Mouse (Mus musculus) heart, postnatal 4 days (tissue): ENCODE measurements around the gene Wfdc1. TPM values are rescaled to one million over a fixed set of nuclear protein-coding genes. Genes with fewer than 3 reads are reported as not detected.

ENCODE experiments used
- DNase-seq: peaks from one replicate; pipeline ENCODE4 v3.0.0; 2021
- total RNA-seq, 2 experiments: library from RNA; stranded (reverse); gene quantifications; 2 replicates each; pipeline ENCODE4 v1.2.3; 2021

Wfdc1 gene
- total RNA-seq, 2 experiments from 2014 or later: 26.3 to 26.8 TPM

GRCm38 (mm10) chr8:119639798-119640197 lies 26.4 kb upstream of the Wfdc1 start:
- DNase-seq: no peak

GRCm38 (mm10) chr8:119641058-119641457 lies 25.1 kb upstream of the Wfdc1 start:
- no peak for DNase-seq

DNA sequence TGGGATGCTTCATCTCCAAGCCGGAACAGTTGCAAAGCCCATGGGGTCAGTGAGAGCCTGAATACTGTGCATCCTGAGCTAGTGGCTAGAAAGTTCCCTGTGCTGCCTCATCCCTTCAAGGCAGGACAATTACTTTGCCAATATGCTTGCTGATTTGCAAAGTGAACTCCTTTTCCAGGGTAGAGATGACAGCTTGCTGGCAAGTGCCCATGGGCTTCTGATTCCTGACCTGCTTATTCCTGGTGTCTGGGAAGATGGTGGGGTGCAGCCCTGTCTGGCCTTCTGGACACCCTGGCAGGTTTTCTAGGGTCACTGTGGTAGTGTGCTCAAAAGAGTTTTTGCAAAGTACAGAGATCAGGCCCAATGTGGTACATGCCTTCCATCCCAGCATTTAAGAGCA lies 23.2 kb upstream of the Wfdc1 start:
- DNase-seq: no peak

- no peak for DNase-seq
These were observed 21.7 kb upstream of the Wfdc1 start for GRCm38 (mm10) chr8:119644429-119644960.

- no peak for DNase-seq
These were observed 21.1 kb upstream of the Wfdc1 start for GRCm38 (mm10) chr8:119644981-119645597.

DNA sequence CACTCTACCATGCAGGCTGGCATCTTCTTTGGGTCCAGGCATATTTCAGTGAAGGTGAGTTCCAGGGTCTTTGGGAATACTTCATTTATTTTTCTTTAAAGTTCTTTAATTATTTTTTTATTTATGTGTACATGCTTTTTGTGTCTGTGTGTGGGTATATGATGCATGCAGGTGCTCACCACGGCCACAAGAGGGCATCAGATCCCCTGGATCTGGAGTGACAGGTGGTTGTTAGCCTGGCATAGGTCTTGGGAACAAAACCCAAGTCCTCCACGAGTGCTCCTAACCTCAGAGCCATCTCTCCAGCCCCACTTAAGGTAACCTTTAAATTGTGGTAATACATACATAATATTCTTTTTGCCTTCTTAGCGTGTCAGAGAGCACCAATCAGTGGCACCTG lies 20.0 kb upstream of the Wfdc1 start:
- no peak for DNase-seq

GRCm38 (mm10) chr8:119646846-119647245 lies 19.3 kb upstream of the Wfdc1 start:
- no peak for DNase-seq

DNA sequence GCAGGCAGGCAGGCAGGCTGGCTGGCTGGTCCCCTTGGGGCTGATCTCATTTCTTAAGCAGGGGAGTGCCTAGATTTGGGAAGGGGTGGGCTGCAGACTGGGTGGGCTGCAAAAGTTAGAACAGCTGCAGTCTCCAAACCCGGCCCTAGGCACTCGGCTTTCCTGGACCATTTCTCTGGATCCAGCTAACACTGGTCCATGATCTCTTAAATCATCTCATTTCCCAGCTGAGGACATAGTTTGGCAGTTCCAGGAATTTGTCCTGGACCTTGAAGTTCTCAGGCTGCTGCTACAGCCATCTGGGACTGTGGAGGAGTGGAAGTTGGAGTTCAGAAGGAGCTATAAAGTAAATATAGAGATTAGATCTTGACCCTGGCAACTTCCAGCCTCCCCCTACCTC lies 14.8 kb upstream of the Wfdc1 start:
- no peak for DNase-seq

DNA sequence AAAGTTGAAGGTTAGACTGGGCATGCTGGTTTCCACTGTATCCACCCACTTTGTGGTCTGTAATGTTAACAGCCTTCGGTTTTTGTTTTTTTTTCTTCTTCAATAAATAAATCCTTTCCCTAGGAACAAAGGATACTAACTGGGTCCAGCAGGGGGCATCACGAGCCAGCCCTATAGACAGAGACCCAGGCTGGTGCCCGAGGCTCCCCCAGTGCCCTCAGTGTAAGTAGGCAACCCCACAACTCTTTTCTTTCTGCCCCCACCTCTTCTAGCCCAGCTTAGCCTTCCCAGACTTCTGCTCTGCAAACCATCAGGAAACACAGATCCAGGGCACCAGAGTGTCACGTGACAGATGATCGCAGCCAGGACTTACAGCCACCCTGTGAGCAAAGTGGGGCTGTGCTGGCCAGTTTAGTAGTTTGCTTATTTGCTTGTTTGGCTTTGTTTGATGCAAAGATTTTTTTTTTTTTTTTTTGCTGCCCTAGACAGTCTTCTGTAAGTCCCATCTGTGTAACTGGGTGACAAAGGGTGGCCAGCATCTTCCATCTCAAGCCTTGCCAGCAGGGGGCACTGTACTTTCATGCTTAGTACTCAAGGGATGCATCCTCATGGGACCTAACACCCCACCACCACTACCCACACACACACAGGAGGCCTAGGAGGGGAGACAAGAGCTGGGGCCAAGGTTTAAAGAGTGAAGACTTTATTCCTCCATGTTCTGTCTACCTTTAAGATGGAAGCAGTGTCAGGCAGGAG lies 9.3 kb upstream of the Wfdc1 start:
- DNase-seq: peak; percentile 73

- DNase-seq: peak; percentile 77
These were observed 5.1 kb upstream of the Wfdc1 start for GRCm38 (mm10) chr8:119661081-119661480.

DNA sequence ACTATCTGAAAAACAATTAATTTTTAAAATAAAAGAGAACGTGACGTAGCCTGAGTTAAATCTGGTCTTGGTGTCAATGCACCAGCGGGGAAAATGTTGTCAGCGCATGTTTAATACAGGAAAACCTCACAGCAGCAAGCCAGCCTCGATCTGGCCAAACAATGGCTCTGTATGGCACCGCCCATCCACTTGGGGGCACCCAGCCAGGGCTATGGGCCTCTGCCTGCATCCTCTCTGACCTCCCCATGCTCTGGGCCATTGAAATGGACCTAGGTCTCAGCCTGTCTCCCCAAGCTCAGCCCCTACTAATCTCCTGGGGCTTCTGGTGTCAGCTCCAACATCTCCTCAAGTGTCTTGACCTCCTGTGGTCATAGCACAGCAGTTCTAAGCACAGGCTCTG lies 4.3 kb upstream of the Wfdc1 start:
- peak; percentile 33 for DNase-seq

- DNase-seq: no peak
These were observed 2.7 kb upstream of the Wfdc1 start for GRCm38 (mm10) chr8:119663440-119663839.

GRCm38 (mm10) chr8:119665270-119665669 lies 895 bp upstream of the Wfdc1 start:
- peak; percentile 73 for DNase-seq

DNA sequence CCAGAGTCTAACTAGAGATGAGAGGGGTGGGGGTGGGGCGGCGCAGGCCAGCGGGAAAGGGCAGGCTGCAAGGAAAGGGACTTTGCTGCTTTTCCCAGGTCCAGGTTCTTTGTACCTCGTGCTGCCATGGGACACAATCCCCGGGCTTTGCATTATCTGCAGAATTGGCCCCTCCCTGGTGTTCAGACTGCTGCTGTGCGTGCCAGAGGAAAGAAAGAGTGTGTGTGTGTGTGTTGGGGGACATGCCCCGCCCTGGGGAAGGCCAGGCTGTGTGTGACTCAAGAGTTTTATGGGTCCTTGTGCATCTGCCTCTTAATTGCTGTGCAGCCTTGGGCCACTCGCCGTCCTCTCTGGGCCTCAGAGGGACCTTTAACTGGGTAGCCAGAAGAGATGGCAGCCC lies 2.3 kb downstream of the Wfdc1 start:
- no peak for DNase-seq

DNA sequence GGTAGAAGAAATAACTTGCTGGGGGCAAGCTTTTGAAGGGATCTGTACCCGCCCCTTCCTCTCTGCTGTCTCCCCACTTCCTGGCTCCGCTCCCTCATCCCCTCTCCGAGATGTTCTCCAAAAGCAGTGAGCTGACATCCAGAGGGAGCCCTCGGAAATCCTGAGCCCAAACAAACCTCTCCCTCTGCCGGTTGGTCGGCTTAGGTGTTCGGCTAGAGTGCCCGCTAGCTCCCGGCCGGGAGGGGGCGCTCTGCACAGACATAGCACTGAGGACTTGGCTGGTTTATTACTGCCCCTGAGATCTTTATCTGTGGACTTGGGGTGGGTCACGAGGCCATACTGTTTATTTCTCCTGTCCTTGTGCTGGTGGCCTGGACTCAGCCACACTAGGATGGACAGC lies 3.1 kb downstream of the Wfdc1 start:
- peak; percentile 44 for DNase-seq

GRCm38 (mm10) chr8:119670419-119671091 lies 4.4 kb downstream of the Wfdc1 start:
- DNase-seq: peak; percentile 80

DNA sequence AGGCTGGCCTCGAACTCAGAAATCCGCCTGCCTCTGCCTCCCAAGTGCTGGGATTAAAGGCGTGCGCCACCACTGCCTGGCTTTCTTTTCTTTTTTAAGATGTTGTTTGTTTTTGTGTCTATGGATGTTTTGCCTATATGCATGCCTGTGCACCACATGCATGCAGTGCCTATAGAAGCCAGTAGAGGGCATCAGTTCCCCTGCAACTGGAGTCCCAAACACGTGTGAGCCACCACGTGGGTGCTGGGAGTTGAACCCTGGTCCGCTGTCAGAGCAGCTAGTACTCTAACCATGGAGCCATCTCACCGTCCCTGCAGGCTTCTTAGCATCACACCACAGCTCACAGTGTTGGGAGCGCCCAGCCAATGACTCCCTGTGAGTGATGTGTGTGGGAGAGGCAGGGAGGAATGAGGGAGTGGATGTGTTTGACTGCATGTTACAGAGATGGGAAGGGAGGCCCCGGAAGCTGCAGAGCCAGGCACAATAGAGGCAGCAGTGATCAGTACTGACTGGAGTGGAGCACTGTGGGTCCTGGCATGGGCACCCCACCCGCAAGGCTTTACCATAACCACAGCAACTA lies 7.9 kb downstream of the Wfdc1 start:
- no peak for DNase-seq

- no peak for DNase-seq
These were observed 9.3 kb downstream of the Wfdc1 start for GRCm38 (mm10) chr8:119675457-119675856.

DNA sequence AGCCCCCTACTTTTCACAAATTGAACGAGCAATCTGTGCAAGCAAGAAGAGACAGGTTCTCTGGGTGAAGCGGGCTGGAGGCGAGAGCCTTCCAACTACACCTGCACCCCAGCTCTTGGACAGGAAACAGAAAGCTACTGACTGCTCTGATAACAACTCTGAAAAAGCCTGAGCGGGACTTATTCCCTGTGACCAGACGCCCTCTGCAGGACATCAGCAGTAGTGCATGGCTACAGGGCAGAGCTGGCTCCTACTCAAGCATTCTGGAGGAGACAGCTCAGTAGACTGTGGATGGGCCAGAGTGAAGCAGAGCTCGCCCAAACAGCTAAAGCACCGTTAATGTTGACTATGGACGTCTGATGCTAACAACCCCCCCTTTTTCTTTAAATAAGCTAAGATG lies 10.2 kb downstream of the Wfdc1 start:
- peak; percentile 95 for DNase-seq

DNA sequence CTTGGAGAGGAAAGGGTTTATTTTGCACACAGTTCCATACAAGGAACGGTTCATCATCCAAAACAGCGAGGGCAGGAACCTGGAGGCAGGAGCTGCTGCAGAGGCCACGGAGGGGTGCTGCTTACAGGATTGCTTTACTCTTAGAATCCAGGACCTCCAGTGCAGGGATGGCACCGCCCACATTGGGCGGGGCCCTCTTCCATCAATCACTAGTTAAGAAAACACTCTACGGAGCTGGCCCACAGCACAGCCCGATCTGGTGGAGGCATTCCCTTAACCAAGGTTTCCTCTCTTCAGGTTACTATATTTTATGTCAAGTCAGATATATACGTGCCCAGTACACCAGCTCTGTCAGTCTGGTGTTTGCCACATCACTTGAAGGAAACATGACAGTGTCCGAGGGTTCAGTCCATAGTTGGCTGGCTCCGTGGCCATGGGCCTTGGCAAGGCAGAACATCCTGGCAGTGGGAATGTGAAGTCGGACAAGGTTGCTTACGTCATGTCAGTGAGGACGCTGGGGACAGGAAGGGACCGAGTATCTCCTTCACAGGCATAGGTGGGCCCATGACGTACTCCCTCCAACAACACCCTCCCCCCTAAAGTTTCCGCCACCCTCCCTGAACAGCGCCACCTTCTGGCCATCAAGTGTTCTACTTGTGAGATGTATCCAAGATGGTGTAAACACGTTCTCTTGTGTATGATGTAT lies 12.1 kb downstream of the Wfdc1 start:
- peak; percentile 63 for DNase-seq

DNA sequence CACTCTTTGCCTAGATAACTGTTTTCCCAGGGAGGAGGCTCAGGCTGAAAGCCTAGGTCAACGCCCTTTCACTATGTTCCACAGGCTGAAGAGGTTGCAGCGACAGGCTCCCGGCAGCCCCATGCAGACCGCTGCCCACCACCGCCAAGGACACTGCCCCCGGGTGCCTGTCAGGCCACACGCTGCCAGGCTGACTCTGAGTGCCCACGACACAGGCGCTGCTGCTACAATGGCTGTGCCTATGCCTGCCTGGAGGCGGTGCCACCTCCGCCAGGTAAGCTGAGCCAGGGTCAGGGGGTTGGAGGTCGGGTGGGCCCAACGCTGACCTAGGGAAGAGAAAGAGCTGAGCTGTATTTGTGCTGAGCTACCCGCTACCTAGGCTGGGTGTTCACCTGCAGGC lies 13.0 kb downstream of the Wfdc1 start:
- DNase-seq: no peak

GRCm38 (mm10) chr8:119690602-119691001 lies 24.4 kb downstream of the Wfdc1 start:
- DNase-seq: no peak
